Mouse (Mus musculus) liver, embryonic 16.5 days (tissue): Measurements from ENCODE around the gene Hsd11b1. TPM values are rescaled to one million over a fixed set of nuclear protein-coding genes. Genes with fewer than 3 reads are reported as not detected.

ENCODE experiments used
- ATAC-seq: fragments of 200-750 bp; cut with Nextera tagmentation; 2 replicates; pipeline ENCODE4 v1.8.0; 2017; ENCODE audit warnings: low read depth, mild to moderate bottlenecking, moderate number of reproducible peaks, moderate library complexity
- H3K27ac ChIP-seq: fragments of 300-500 bp; sonication (generic); 2 replicates; pipeline ENCODE4 v1.5.1; 2014; ENCODE audit warnings: mild to moderate bottlenecking, low read length
- H3K27me3 ChIP-seq: fragments of 300-500 bp; sonication (generic); 2 replicates; pipeline ENCODE4 v1.6.1; 2014; ENCODE audit warnings: low read depth, low read length, mixed read lengths; ENCODE audit not compliant: control insufficient read depth, insufficient read depth
- H3K36me3 ChIP-seq: fragments of 300-500 bp; sonication (generic); 2 replicates; pipeline ENCODE4 v1.6.1; 2014; ENCODE audit warnings: mild to moderate bottlenecking; ENCODE audit not compliant: control insufficient read depth, insufficient read depth
- H3K4me1 ChIP-seq: fragments of 300-500 bp; sonication (generic); 2 replicates; pipeline ENCODE4 v1.6.1; 2014; ENCODE audit warnings: low read depth, low read length, mixed read lengths; ENCODE audit not compliant: control insufficient read depth
- H3K4me2 ChIP-seq: fragments of 300-500 bp; sonication (generic); 2 replicates; pipeline ENCODE4 v1.6.1; 2014; ENCODE audit warnings: low read depth, low read length, mixed read lengths
- H3K4me3 ChIP-seq: fragments of 300-500 bp; sonication (generic); 2 replicates; pipeline ENCODE4 v1.5.1; 2014; ENCODE audit warnings: low read depth, mild to moderate bottlenecking, low read length
- H3K9ac ChIP-seq: fragments of 300-500 bp; sonication (generic); 2 replicates; pipeline ENCODE4 v1.6.1; 2014; ENCODE audit warnings: low read depth, low read length
- H3K9me3 ChIP-seq: fragments of 300-500 bp; sonication (generic); replicated peaks from 2 replicates; pipeline ENCODE4 v1.6.1; 2016; ENCODE audit warnings: low read length; ENCODE audit not compliant: control insufficient read depth
- whole genome bisulfite sequencing: fragments of 180-500 bp; shearing (Covaris S2); extraction: QIAGEN DNeasy Blood & Tissue Kit; methylation state at CpG from one replicate; pipeline ENCODE4 v1.1.7; 2014; ENCODE audit not compliant: insufficient replicate concordance; 5-methylcytosine and 5-hydroxymethylcytosine counted together
- polyA plus RNA-seq: library from polyadenylated mRNA; unstranded; fragments of >200 nt; fragmentation: Nextera tagmentation; extraction: Ambion mirVana; gene quantifications from 2 replicates; pipeline ENCODE4 v1.2.1, GENCODE M21; 2015

Hsd11b1 gene
- polyA plus RNA-seq, 1 experiment from 2014 or later: 40.3 TPM

- Histone ChIP-seq H3K9ac (no peak within 1 kb of the TSS), H3K36me3 (no peaks in the 10 kb centered on the region), H3K27me3 (no peaks in the 10 kb centered on the region), H3K4me3 (no peak within 1 kb of the TSS), H3K4me2 (no peak within 1 kb of the TSS), H3K9me3 (no peaks in the 10 kb centered on the region), H3K27ac (no peak within 1 kb of the TSS), H3K4me1 (no peaks in the 10 kb centered on the region)
- WGBS: 63% methylated on average over 3 of the region's 3 CpGs
- ATAC-seq: no peak
These were observed 56.4 kb downstream of the Hsd11b1 start, which contains the start of gene Lamb3 for GRCm38 (mm10) chr1:193207503-193207902. Lamb3 (plus strand) TSS chr1:193207699.

DNA sequence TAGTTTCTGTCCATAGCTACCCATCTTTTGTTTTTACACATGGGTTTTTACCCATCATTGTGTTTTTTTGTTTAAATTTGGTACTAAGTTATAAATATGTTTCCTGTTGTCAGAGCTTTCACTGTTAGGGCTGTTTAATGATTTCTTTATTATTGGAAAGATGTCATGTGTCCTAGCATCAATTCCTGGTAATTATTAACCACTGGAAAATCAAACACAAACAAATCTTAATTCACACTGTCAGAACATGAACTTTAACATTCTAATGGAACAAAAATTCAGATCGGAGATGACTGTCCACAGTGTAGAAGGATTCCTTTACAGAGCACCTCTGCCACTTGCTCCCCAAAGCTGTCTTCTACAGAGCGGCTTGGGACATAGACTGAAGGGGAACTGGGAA, 58.4 kb downstream of the Hsd11b1 start:
- no peak overlapping the region for H3K9ac ChIP-seq

GRCm38 (mm10) chr1:193203821-193204220, 60.1 kb downstream of the Hsd11b1 start:
- Histone ChIP-seq H3K27me3 (no peaks in the 10 kb centered on the region), H3K9ac (no peak overlapping the region), H3K9me3 (no peaks in the 10 kb centered on the region), H3K36me3 (no peaks in the 10 kb centered on the region), H3K27ac (no peak overlapping the region), H3K4me2 (no peak overlapping the region), H3K4me3 (no peak overlapping the region), H3K4me1 (no peaks in the 10 kb centered on the region)
- no peak for ATAC-seq
- WGBS: 55% methylated on average over 2 of the region's 2 CpGs

More for the DNA sequence above, 58.4 kb downstream of the Hsd11b1 start:
- 58% methylated on average over 2 of the region's 2 CpGs for WGBS
- 0 out of 2 replicates have a peak overlapping the region, but pooled peaks have one; percentile 34 for H3K27ac ChIP-seq
- no peak overlapping the region for H3K4me3 ChIP-seq
- H3K36me3 ChIP-seq: no peaks in the 10 kb centered on the region
- H3K27me3 ChIP-seq: no peaks in the 10 kb centered on the region
- no peaks in the 10 kb centered on the region for H3K4me1 ChIP-seq
- H3K4me2 ChIP-seq: no peak overlapping the region
- H3K9me3 ChIP-seq: no peaks in the 10 kb centered on the region
- no peak for ATAC-seq

GRCm38 (mm10) chr1:193201383-193201778, 62.5 kb downstream of the Hsd11b1 start, which contains the start of gene Traf3ip3:
Traf3ip3 (minus strand) TSS chr1:193201703.
- Histone ChIP-seq H3K9ac (peak within 1 kb of the TSS; percentile 20; the same call in 1 of the 2 replicates), H3K36me3 (no peaks in the 10 kb centered on the region), H3K4me3 (peak within 1 kb of the TSS; percentile 44), H3K27me3 (no peaks in the 10 kb centered on the region), H3K4me2 (no peak within 1 kb of the TSS; the same call in 1 of the 2 replicates), H3K27ac (peak within 1 kb of the TSS; percentile 76), H3K4me1 (no peaks in the 10 kb centered on the region), H3K9me3 (no peaks in the 10 kb centered on the region)
- 13% methylated on average over 5 of the region's 5 CpGs for WGBS
- peak; percentile 75 for ATAC-seq

- peak overlapping the region; percentile 44 for H3K4me3 ChIP-seq
- 23% methylated on average over 8 of the region's 8 CpGs for WGBS
- ATAC-seq: no peak
- no peaks in the 10 kb centered on the region for H3K36me3 ChIP-seq
- peak overlapping the region; percentile 3; the same call in 1 of the 2 replicates for H3K4me2 ChIP-seq
- H3K9ac ChIP-seq: peak overlapping the region; percentile 20; the same call in 1 of the 2 replicates
- H3K4me1 ChIP-seq: no peaks in the 10 kb centered on the region
- no peaks in the 10 kb centered on the region for H3K27me3 ChIP-seq
- H3K9me3 ChIP-seq: no peaks in the 10 kb centered on the region
- H3K27ac ChIP-seq: peak overlapping the region; percentile 76
These were observed 63.1 kb downstream of the Hsd11b1 start for GRCm38 (mm10) chr1:193200640-193201382.

- H3K4me1 ChIP-seq: no peaks in the 10 kb centered on the region
- H3K27ac ChIP-seq: no peak overlapping the region
- no peak overlapping the region for H3K9ac ChIP-seq
- no peak for ATAC-seq
- no peaks in the 10 kb centered on the region for H3K27me3 ChIP-seq
- 63% methylated on average over 2 of the region's 2 CpGs for WGBS
- no peak overlapping the region for H3K4me3 ChIP-seq
- no peak overlapping the region for H3K4me2 ChIP-seq
- no peaks in the 10 kb centered on the region for H3K9me3 ChIP-seq
- no peaks in the 10 kb centered on the region for H3K36me3 ChIP-seq
These were observed 65.6 kb downstream of the Hsd11b1 start for GRCm38 (mm10) chr1:193198312-193198711.

DNA sequence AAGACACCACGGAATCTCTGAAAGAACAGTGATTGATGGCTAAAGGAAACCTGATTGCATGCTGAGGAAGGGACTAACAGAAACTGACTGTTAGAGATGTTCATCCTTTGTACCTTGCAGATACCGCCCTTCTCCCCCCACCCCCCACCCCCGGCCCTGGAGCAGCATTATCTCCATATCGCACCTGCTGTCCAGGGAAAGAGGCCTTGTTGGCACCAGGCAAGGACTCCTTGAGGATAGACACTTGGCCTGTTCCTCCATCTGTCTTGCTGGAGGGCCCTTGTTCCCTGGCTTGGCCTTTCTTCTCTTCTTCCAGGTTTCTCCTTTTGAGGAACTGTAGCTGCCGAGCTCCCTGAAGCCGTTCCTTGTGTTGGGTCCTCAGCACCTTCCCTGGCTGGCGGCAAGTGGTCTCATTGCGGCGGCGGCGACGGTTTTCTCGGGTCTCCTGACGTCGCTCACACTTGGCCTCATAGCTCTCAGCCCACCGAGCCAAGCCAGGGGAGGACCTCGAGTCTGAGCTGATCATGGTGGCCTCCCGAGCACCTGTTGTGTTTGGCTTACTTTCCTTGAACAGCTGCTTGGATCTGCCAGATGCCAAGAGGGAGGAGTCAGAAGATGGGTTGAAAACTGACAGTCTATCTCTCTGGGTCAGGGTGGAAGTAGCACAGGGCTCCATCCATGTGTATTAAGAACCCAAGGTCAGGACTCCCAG, 66.2 kb downstream of the Hsd11b1 start:
- Histone ChIP-seq H3K4me3 (no peak overlapping the region), H3K27me3 (no peaks in the 10 kb centered on the region), H3K9me3 (no peaks in the 10 kb centered on the region), H3K4me1 (no peaks in the 10 kb centered on the region), H3K27ac (no peak overlapping the region), H3K36me3 (no peaks in the 10 kb centered on the region), H3K9ac (no peak overlapping the region), H3K4me2 (no peak overlapping the region)
- WGBS: 66% methylated on average over 18 of the region's 18 CpGs
- no peak for ATAC-seq

DNA sequence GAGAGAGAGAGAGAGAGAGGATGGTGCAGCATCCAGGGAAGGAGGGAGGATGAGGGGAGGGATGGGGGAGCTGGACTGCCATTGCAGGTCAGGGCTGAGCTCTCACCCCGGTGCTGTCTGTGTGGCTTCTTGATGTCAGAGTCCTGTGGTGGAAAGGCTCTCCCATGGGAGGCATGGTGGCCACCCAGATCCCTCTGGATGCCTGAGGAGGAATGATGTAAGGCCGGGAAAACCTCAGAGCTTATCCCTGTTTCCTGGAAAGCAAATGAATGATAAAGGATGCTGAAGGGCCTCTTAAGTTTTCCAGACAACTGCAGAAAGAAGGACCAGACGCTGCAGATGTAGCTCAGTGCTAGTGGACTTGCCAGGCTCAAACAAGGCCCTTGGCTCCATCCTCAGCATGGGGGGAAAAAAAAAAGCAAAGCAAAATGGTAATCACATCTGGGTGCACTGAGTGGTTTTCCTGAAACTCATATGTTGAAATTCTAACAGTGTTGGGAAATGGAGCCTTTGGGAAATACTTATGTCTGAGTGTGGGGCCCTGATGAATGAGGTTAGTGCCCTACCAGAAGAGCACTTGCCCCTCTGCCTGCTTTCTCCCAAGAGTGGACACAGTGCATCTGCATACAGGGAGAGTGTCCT, 68.6 kb downstream of the Hsd11b1 start:
- no peak overlapping the region for H3K9ac ChIP-seq
- no peaks in the 10 kb centered on the region for H3K9me3 ChIP-seq
- ATAC-seq: no peak
- H3K36me3 ChIP-seq: no peaks in the 10 kb centered on the region
- H3K4me2 ChIP-seq: no peak overlapping the region
- no peaks in the 10 kb centered on the region for H3K4me1 ChIP-seq
- no peak overlapping the region for H3K4me3 ChIP-seq
- no peak overlapping the region for H3K27ac ChIP-seq
- WGBS: 50% methylated on average over 3 of the region's 3 CpGs
- no peaks in the 10 kb centered on the region for H3K27me3 ChIP-seq
